Mouse (Mus musculus) forebrain, embryonic 11.5 days (tissue): ENCODE results near the gene Nrn1l. TPM values are rescaled to one million over a fixed set of nuclear protein-coding genes. Genes with fewer than 3 reads are reported as not detected.

Experiments
- ATAC-seq: fragments of 200-750 bp; cut with Nextera tagmentation; replicated peaks from 2 replicates; pipeline ENCODE4 v1.8.0; 2017; ENCODE audit warnings: moderate TSS enrichment; ENCODE audit not compliant: low FRiP score
- DNase-seq: peaks from one replicate; pipeline ENCODE4 v3.0.0-alpha.2; 2017; ENCODE audit warnings: low spot score
- H3K27ac ChIP-seq: fragments of 300-500 bp; sonication (generic); 2 replicates; pipeline ENCODE4 v1.5.1; 2014; ENCODE audit warnings: low read depth, low read length
- H3K27me3 ChIP-seq: fragments of 300-500 bp; sonication (generic); 2 replicates; pipeline ENCODE4 v1.6.1; 2014; ENCODE audit warnings: mild to moderate bottlenecking, low read length, mixed read lengths; ENCODE audit not compliant: control insufficient read depth, insufficient read depth
- H3K36me3 ChIP-seq: fragments of 300-500 bp; sonication (generic); 2 replicates; pipeline ENCODE4 v1.6.1; 2014; ENCODE audit warnings: mild to moderate bottlenecking, low read length, moderate library complexity, mixed read lengths; ENCODE audit not compliant: control insufficient read depth, insufficient read depth
- H3K4me1 ChIP-seq: fragments of 300-500 bp; sonication (generic); replicated peaks from 2 replicates; pipeline ENCODE4 v1.6.1; 2014; ENCODE audit warnings: low read length, mixed read lengths; ENCODE audit not compliant: control insufficient read depth, insufficient read depth
- H3K4me2 ChIP-seq: fragments of 300-500 bp; sonication (generic); 2 replicates; pipeline ENCODE4 v1.6.1; 2014; ENCODE audit warnings: low read depth, mild to moderate bottlenecking, low read length, moderate library complexity, mixed read lengths; ENCODE audit not compliant: severe bottlenecking
- H3K4me3 ChIP-seq: fragments of 300-500 bp; sonication (generic); 2 replicates; pipeline ENCODE4 v1.5.1; 2014; ENCODE audit warnings: low read depth, low read length
- H3K9ac ChIP-seq: fragments of 300-500 bp; sonication (generic); 2 replicates; pipeline ENCODE4 v1.6.1; 2014; ENCODE audit warnings: low read length
- H3K9me3 ChIP-seq: fragments of 300-500 bp; sonication (generic); 2 replicates; pipeline ENCODE4 v1.6.1; 2016; ENCODE audit warnings: low read length, mixed read lengths; ENCODE audit not compliant: control insufficient read depth
- WGBS: fragments of 180-500 bp; shearing (Covaris S2); extraction: QIAGEN DNeasy Blood & Tissue Kit; methylation state at CpG from one replicate; pipeline ENCODE4 v1.1.7; 2014; 5-methylcytosine and 5-hydroxymethylcytosine counted together
- polyA plus RNA-seq: library from polyadenylated mRNA; unstranded; fragments of >200 nt; fragmentation: Nextera tagmentation; extraction: Ambion mirVana; gene quantifications from 2 replicates; pipeline ENCODE4 v1.2.1, GENCODE M21; 2014

Nrn1l gene
- polyA plus RNA-seq, 1 experiment from 2014 or later = 1.1 TPM

DNA sequence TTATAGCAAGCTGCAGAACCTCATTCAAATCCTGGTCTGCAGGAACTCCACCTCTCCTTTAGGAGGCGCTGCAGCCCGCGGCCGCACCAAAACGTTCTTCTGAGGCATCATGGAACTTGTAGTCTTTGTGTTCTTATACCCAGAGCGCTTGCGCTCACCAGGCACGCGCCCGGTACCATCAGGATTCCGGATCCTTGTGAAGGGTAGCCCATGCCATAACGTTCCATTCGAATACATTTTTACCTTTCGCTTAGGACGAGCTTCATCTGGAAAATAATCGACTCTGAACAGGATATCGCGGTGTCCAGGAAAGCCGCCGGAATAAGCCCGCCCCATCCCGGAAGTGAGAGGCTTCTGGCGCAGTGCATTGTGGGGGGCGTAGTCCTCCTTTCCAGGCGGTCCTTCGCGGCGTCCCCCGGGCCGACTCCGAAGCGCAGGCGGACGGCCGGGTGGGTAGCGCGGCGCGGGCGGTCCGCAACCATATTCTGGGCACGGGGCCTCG is 38.6 kb upstream of the Nrn1l start, which contains the start of gene Thap11:
Gene Thap11 (plus strand): TSS at position 418 of the 502 bp plus-strand sequence.
- under 1% methylated on average over 43 of the region's 43 CpGs for WGBS
- Histone ChIP-seq H3K36me3 (no peaks in the 10 kb centered on the region), H3K9ac (peak within 1 kb of the TSS; percentile 79), H3K4me3 (peak within 1 kb of the TSS; percentile 78), H3K27ac (peak within 1 kb of the TSS; percentile 62), H3K27me3 (no peaks in the 10 kb centered on the region), H3K4me1 (peaks cover 17% of the 10 kb centered on the region), H3K4me2 (peak within 1 kb of the TSS; percentile 97), H3K9me3 (no peaks in the 10 kb centered on the region)
- DNase-seq (peak; percentile 97), ATAC-seq (peak; percentile 91)

DNA sequence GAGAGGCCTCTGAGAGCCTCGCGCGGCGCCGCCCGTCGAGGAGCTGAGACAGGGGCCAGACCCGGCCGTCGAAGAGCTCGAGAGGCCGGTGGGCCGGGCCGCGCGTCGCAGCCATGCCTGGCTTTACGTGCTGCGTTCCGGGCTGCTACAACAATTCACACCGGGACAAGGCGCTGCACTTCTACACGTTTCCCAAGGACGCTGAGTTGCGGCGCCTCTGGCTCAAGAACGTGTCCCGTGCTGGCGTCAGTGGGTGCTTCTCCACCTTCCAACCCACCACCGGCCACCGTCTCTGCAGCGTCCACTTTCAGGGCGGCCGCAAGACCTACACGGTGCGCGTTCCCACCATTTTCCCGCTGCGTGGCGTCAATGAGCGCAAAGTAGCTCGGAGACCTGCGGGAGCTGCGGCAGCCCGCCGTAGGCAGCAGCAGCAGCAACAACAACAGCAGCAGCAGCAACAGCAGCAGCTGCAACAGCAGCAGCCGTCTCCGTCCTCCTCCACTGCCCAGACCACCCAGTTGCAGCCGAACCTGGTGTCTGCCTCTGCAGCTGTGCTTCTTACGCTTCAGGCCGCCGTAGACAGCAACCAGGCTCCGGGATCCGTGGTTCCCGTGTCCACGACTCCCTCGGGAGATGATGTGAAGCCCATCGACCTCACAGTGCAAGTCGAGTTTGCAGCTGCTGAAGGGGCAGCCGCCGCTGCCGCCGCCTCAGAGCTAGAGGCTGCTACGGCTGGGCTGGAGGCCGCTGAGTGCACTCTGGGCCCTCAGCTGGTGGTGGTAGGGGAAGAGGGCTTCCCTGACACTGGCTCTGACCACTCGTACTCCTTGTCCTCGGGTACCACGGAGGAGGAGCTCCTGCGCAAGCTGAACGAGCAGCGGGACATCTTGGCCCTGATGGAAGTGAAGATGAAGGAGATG is 37.9 kb upstream of the Nrn1l start:
- DNase-seq (no peak), ATAC-seq (peak; percentile 11; the same call in 1 of the 2 replicates)
- Histone ChIP-seq H3K27me3 (no peaks in the 10 kb centered on the region), H3K4me3 (peak overlapping the region; percentile 78), H3K9me3 (no peaks in the 10 kb centered on the region), H3K4me1 (peaks cover 17% of the 10 kb centered on the region), H3K4me2 (peak overlapping the region; percentile 97), H3K27ac (peak overlapping the region; percentile 46), H3K9ac (peak overlapping the region; percentile 79), H3K36me3 (no peaks in the 10 kb centered on the region)
- WGBS = under 1% methylated on average over 70 of the region's 71 CpGs

- DNase-seq = peak; percentile 53
- Histone ChIP-seq H3K4me3 (peak overlapping the region; percentile 78), H3K9me3 (no peaks in the 10 kb centered on the region), H3K27me3 (no peaks in the 10 kb centered on the region), H3K9ac (peak overlapping the region; percentile 79), H3K4me2 (peak overlapping the region; percentile 97), H3K36me3 (no peaks in the 10 kb centered on the region), H3K4me1 (peaks cover 17% of the 10 kb centered on the region), H3K27ac (no peak overlapping the region; the same call in 1 of the 2 replicates)
- no peak for ATAC-seq
- WGBS = 26% methylated on average over 15 of the region's 15 CpGs
Measured at GRCm38 (mm10) chr8:105856168-105856835, 37.1 kb upstream of the Nrn1l start.

DNA sequence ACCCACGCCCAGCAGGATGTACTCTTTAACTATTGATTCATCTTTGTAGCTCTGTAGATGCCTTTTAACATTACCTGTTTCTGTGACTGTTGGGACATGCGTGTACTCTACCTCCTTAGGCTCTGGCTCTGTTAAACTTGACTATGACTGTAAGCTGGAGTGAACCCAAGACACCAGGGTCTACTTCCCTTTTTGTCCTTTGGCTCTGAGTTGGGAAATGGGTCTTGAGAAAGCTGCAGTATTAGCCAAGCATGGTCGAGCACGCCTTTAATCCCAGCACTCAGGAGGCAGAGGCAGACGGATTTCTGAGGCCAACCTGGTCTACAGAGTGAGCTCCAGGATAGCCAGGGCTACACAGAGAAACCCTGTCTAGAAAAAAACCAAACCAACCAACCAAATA is 34.9 kb upstream of the Nrn1l start:
- Histone ChIP-seq H3K9me3 (no peaks in the 10 kb centered on the region), H3K27me3 (no peaks in the 10 kb centered on the region), H3K4me3 (no peak overlapping the region), H3K9ac (no peak overlapping the region), H3K4me2 (no peak overlapping the region), H3K36me3 (no peaks in the 10 kb centered on the region), H3K4me1 (peaks cover 28% of the 10 kb centered on the region), H3K27ac (no peak overlapping the region)
- DNase-seq (no peak), ATAC-seq (no peak)
- WGBS = 85% methylated on average over 5 of the region's 5 CpGs

- no peak for DNase-seq
- H3K27ac ChIP-seq = peak overlapping the region; percentile 78; the same call in 1 of the 2 replicates
- WGBS = 88% methylated on average over 5 of the region's 5 CpGs
- peak overlapping the region; percentile 88; the same call in 1 of the 2 replicates for H3K4me2 ChIP-seq
- H3K27me3 ChIP-seq = no peaks in the 10 kb centered on the region
- ATAC-seq = no peak
- H3K36me3 ChIP-seq = no peaks in the 10 kb centered on the region
- peaks cover 28% of the 10 kb centered on the region for H3K4me1 ChIP-seq
- H3K9ac ChIP-seq = peak overlapping the region; percentile 58
- H3K4me3 ChIP-seq = no peak overlapping the region
- no peaks in the 10 kb centered on the region for H3K9me3 ChIP-seq
Measured at GRCm38 (mm10) chr8:105859314-105859713, 34.1 kb upstream of the Nrn1l start.

GRCm38 (mm10) chr8:105860143-105860981 is 33.0 kb upstream of the Nrn1l start, which contains the start of gene Nutf2:
Nutf2 (plus strand) TSS chr8:105860580.
- peak; percentile 97 for DNase-seq
- Histone ChIP-seq H3K4me2 (peak within 1 kb of the TSS; percentile 88), H3K27me3 (no peaks in the 10 kb centered on the region), H3K9me3 (no peaks in the 10 kb centered on the region), H3K4me3 (peak within 1 kb of the TSS; percentile 99), H3K4me1 (peaks cover 28% of the 10 kb centered on the region), H3K36me3 (no peaks in the 10 kb centered on the region), H3K27ac (peak within 1 kb of the TSS; percentile 88), H3K9ac (peak within 1 kb of the TSS; percentile 97)
- under 1% methylated on average over 47 of the region's 59 CpGs for WGBS
- ATAC-seq = peak; percentile 96

- WGBS = 0% methylated on average over 1 of the region's 1 CpGs
- Histone ChIP-seq H3K4me2 (peak overlapping the region; percentile 88), H3K9me3 (no peaks in the 10 kb centered on the region), H3K27ac (0 out of 2 replicates have a peak overlapping the region, but pooled peaks have one; percentile 10), H3K9ac (peak overlapping the region; percentile 97; the same call in 1 of the 2 replicates), H3K27me3 (no peaks in the 10 kb centered on the region), H3K36me3 (peaks cover 5% of the 10 kb centered on the region; the same call in 1 of the 2 replicates), H3K4me1 (peaks cover 17% of the 10 kb centered on the region), H3K4me3 (peak overlapping the region; percentile 99)
- DNase-seq (no peak), ATAC-seq (no peak)
Measured at GRCm38 (mm10) chr8:105861951-105862350, 31.4 kb upstream of the Nrn1l start.
